Mouse (Mus musculus): ENCODE data around the gene Ifitm6. TPM values are rescaled to one million over a fixed set of nuclear protein-coding genes. Genes with fewer than 3 reads are reported as not detected.
A peak's percentile ranks its signal among the peaks of the same experiment; 100 is the strongest.

The Ifitm6 gene
- polyA plus RNA-seq, 1 experiment from 2014 or later, result not detected

GRCm38 (mm10) chr7:141052421-141052820 lies 34.7 kb upstream of the Ifitm6 start:
- H3K36me3 ChIP-seq, result peaks cover 14% of the 10 kb centered on the region; the same call in 1 of the 2 replicates

GRCm38 (mm10) chr7:141052016-141052415 lies 34.3 kb upstream of the Ifitm6 start:
- Histone ChIP-seq H3K27ac (no peak overlapping the region), H3K9me3 (no peaks in the 10 kb centered on the region), H3K4me1 (replicated peaks) (peaks cover 18% of the 10 kb centered on the region), H3K4me3 (no peak overlapping the region), H3K27me3 (ENCODE audit: insufficient read depth, poor library complexity, severe bottlenecking) (no peaks in the 10 kb centered on the region), H3K36me3 (peaks cover 10% of the 10 kb centered on the region; the same call in 1 of the 2 replicates)
- 94% methylated on average over 4 of the region's 4 CpGs for WGBS
- no peak for DNase-seq (ENCODE audit: low spot score)

More at GRCm38 (mm10) chr7:141052421-141052820, 34.7 kb upstream of the Ifitm6 start:
- Histone ChIP-seq H3K27me3 (ENCODE audit: insufficient read depth, poor library complexity, severe bottlenecking) (no peaks in the 10 kb centered on the region), H3K4me1 (replicated peaks) (peaks cover 14% of the 10 kb centered on the region), H3K27ac (no peak overlapping the region), H3K4me3 (no peak overlapping the region), H3K9me3 (no peaks in the 10 kb centered on the region)
- DNase-seq (ENCODE audit: low spot score), result no peak
- WGBS, result 87% methylated on average over 2 of the region's 2 CpGs

- peaks cover 6% of the 10 kb centered on the region; the same call in 1 of the 2 replicates for H3K36me3 ChIP-seq
- peaks cover 20% of the 10 kb centered on the region for H3K4me1 ChIP-seq (replicated peaks)
- no peak overlapping the region for H3K27ac ChIP-seq
- H3K27me3 ChIP-seq (ENCODE audit: insufficient read depth, poor library complexity, severe bottlenecking), result no peaks in the 10 kb centered on the region
- no peak for DNase-seq (ENCODE audit: low spot score)
- no peaks in the 10 kb centered on the region for H3K9me3 ChIP-seq
- WGBS, result 66% methylated on average over 17 of the region's 17 CpGs
- H3K4me3 ChIP-seq, result no peak overlapping the region
These were observed 33.4 kb upstream of the Ifitm6 start for GRCm38 (mm10) chr7:141051060-141051685.

GRCm38 (mm10) chr7:141049326-141049725 lies 31.6 kb upstream of the Ifitm6 start:
- H3K27me3 ChIP-seq (ENCODE audit: insufficient read depth, poor library complexity, severe bottlenecking), result no peaks in the 10 kb centered on the region
- no peak for DNase-seq (ENCODE audit: low spot score)
- no peak overlapping the region for H3K4me3 ChIP-seq
- peaks cover 20% of the 10 kb centered on the region for H3K4me1 ChIP-seq (replicated peaks)
- no peak overlapping the region for H3K27ac ChIP-seq
- WGBS, result 91% methylated on average over 2 of the region's 2 CpGs
- H3K36me3 ChIP-seq, result no peaks in the 10 kb centered on the region
- H3K9me3 ChIP-seq, result no peaks in the 10 kb centered on the region

- H3K27ac ChIP-seq, result peak overlapping the region; percentile 81
- H3K4me3 ChIP-seq, result peak overlapping the region; percentile 55
- WGBS, result 11% methylated on average over 21 of the region's 21 CpGs
These were observed 30.8 kb upstream of the Ifitm6 start for GRCm38 (mm10) chr7:141048226-141049218.

GRCm38 (mm10) chr7:141047581-141048225 lies 30.0 kb upstream of the Ifitm6 start:
- Histone ChIP-seq H3K9me3 (no peaks in the 10 kb centered on the region), H3K27ac (peak overlapping the region; percentile 81), H3K4me3 (peak overlapping the region; percentile 55), H3K27me3 (ENCODE audit: insufficient read depth, poor library complexity, severe bottlenecking) (no peaks in the 10 kb centered on the region), H3K36me3 (no peaks in the 10 kb centered on the region), H3K4me1 (replicated peaks) (peaks cover 20% of the 10 kb centered on the region)
- peak; percentile 55 for DNase-seq (ENCODE audit: low spot score)
- WGBS, result 4% methylated on average over 15 of the region's 19 CpGs

More at GRCm38 (mm10) chr7:141048226-141049218, 30.8 kb upstream of the Ifitm6 start:
- peak; percentile 91 for DNase-seq (ENCODE audit: low spot score)
- Histone ChIP-seq H3K27me3 (ENCODE audit: insufficient read depth, poor library complexity, severe bottlenecking) (no peaks in the 10 kb centered on the region), H3K4me1 (replicated peaks) (peaks cover 20% of the 10 kb centered on the region), H3K9me3 (no peaks in the 10 kb centered on the region), H3K36me3 (no peaks in the 10 kb centered on the region)

- peak overlapping the region; percentile 55; the same call in 1 of the 2 replicates for H3K4me3 ChIP-seq
- H3K27ac ChIP-seq, result peak overlapping the region; percentile 81
- WGBS, result 72% methylated on average over 6 of the region's 6 CpGs
These were observed 29.3 kb upstream of the Ifitm6 start for GRCm38 (mm10) chr7:141046931-141047580.

GRCm38 (mm10) chr7:141042539-141042938 lies 24.8 kb upstream of the Ifitm6 start:
- Histone ChIP-seq H3K4me3 (no peak overlapping the region), H3K27ac (no peak overlapping the region), H3K27me3 (ENCODE audit: insufficient read depth, poor library complexity, severe bottlenecking) (no peaks in the 10 kb centered on the region), H3K9me3 (no peaks in the 10 kb centered on the region), H3K36me3 (no peaks in the 10 kb centered on the region), H3K4me1 (replicated peaks) (peaks cover 7% of the 10 kb centered on the region)
- WGBS, result 52% methylated on average over 4 of the region's 4 CpGs
- DNase-seq (ENCODE audit: low spot score), result no peak

More at GRCm38 (mm10) chr7:141046931-141047580, 29.3 kb upstream of the Ifitm6 start:
- no peak for DNase-seq (ENCODE audit: low spot score)
- Histone ChIP-seq H3K4me1 (replicated peaks) (peaks cover 20% of the 10 kb centered on the region), H3K27me3 (ENCODE audit: insufficient read depth, poor library complexity, severe bottlenecking) (no peaks in the 10 kb centered on the region), H3K9me3 (no peaks in the 10 kb centered on the region), H3K36me3 (no peaks in the 10 kb centered on the region)

- WGBS, result 42% methylated on average over 5 of the region's 5 CpGs
- Histone ChIP-seq H3K4me3 (no peak overlapping the region), H3K36me3 (no peaks in the 10 kb centered on the region), H3K27me3 (ENCODE audit: insufficient read depth, poor library complexity, severe bottlenecking) (no peaks in the 10 kb centered on the region), H3K4me1 (replicated peaks) (no peaks in the 10 kb centered on the region), H3K27ac (peak overlapping the region; percentile 51; the same call in 1 of the 2 replicates), H3K9me3 (no peaks in the 10 kb centered on the region)
- no peak for DNase-seq (ENCODE audit: low spot score)
These were observed 23.9 kb upstream of the Ifitm6 start for GRCm38 (mm10) chr7:141041661-141042060.

- no peak for DNase-seq (ENCODE audit: low spot score)
- no peaks in the 10 kb centered on the region for H3K27me3 ChIP-seq (ENCODE audit: insufficient read depth, poor library complexity, severe bottlenecking)
- no peaks in the 10 kb centered on the region for H3K9me3 ChIP-seq
- H3K4me3 ChIP-seq, result peak overlapping the region; percentile 4; the same call in 1 of the 2 replicates
- 48% methylated on average over 7 of the region's 9 CpGs for WGBS
- no peaks in the 10 kb centered on the region for H3K4me1 ChIP-seq (replicated peaks)
- H3K36me3 ChIP-seq, result no peaks in the 10 kb centered on the region
- peak overlapping the region; percentile 51; the same call in 1 of the 2 replicates for H3K27ac ChIP-seq
These were observed 23.3 kb upstream of the Ifitm6 start for GRCm38 (mm10) chr7:141040867-141041606.

GRCm38 (mm10) chr7:141039386-141040107 lies 21.8 kb upstream of the Ifitm6 start:
- H3K9me3 ChIP-seq, result no peaks in the 10 kb centered on the region
- H3K4me1 ChIP-seq (replicated peaks), result no peaks in the 10 kb centered on the region
- H3K27me3 ChIP-seq (ENCODE audit: insufficient read depth, poor library complexity, severe bottlenecking), result no peaks in the 10 kb centered on the region
- no peak overlapping the region for H3K4me3 ChIP-seq
- no peaks in the 10 kb centered on the region for H3K36me3 ChIP-seq
- 89% methylated on average over 4 of the region's 4 CpGs for WGBS
- H3K27ac ChIP-seq, result no peak overlapping the region
- DNase-seq (ENCODE audit: low spot score), result no peak
